Mouse (Mus musculus) MEL (cell line): ENCODE results near the gene Kctd10. TPM values are rescaled to one million over a fixed set of nuclear protein-coding genes. Genes with fewer than 3 reads are reported as not detected.

Experiments used
- DNase-seq: peaks from one replicate; pipeline ENCODE4 v3.0.0; 2011; ENCODE audit warnings: low read depth, low spot score
- H3K27ac ChIP-seq: 2 replicates; pipeline ENCODE4 v1.5.1; 2012; ENCODE audit warnings: low read depth, mild to moderate bottlenecking, control low read depth, low read length, moderate library complexity; ENCODE audit not compliant: control insufficient read depth
- H3K27me3 ChIP-seq, 2 experiments: fragments of 150-350 bp in 1 of 2; sonication (generic) in 1 of 2; 2 replicates each; pipeline ENCODE4 v1.6.1; 2012; ENCODE audit warnings: low read length in 2 of 2, mild to moderate bottlenecking in 2 of 2, improper control_type of control experiment in 1 of 2, moderate library complexity in 1 of 2; ENCODE audit not compliant: insufficient read depth in 2 of 2, control insufficient read depth in 1 of 2
- H3K36me3 ChIP-seq, 2 experiments: 2 replicates each; pipeline ENCODE4 v1.6.1; 2012 to 2014; ENCODE audit warnings: low read length in 2 of 2, improper control_type of control experiment in 1 of 2, inconsistent platforms in 1 of 2, mild to moderate bottlenecking in 1 of 2; ENCODE audit not compliant: insufficient read depth in 2 of 2, control insufficient read depth in 1 of 2
- H3K4me1 ChIP-seq, 2 experiments: fragments of 150-350 bp in 1 of 2; sonication (generic) in 1 of 2; 2 replicates each; pipeline ENCODE4 v1.6.1; 2012; ENCODE audit warnings: low read length in 2 of 2, improper control_type of control experiment in 1 of 2, mild to moderate bottlenecking in 1 of 2; ENCODE audit not compliant: insufficient read depth in 2 of 2, control insufficient read depth in 1 of 2
- H3K4me3 ChIP-seq, 2 experiments: fragments of 150-350 bp in 1 of 2; sonication (generic) in 1 of 2; 2 replicates each; pipeline ENCODE4 v1.5.1; 2012; ENCODE audit warnings: low read depth in 2 of 2, low read length in 2 of 2, mild to moderate bottlenecking in 2 of 2, moderate library complexity in 2 of 2, control low read depth in 1 of 2, improper control_type of control experiment in 1 of 2; ENCODE audit not compliant: control insufficient read depth in 1 of 2, insufficient read depth in 1 of 2
- H3K79me2 ChIP-seq: 2 replicates; pipeline ENCODE4 v1.6.1; 2012; ENCODE audit warnings: mild to moderate bottlenecking, low read length, moderate library complexity; ENCODE audit not compliant: control insufficient read depth, poor library complexity, insufficient read depth
- H3K9ac ChIP-seq: 2 replicates; pipeline ENCODE4 v1.6.1; 2012; ENCODE audit warnings: low read depth, mild to moderate bottlenecking, control low read depth, low read length, moderate library complexity; ENCODE audit not compliant: control insufficient read depth, poor library complexity, severe bottlenecking
- H3K9me3 ChIP-seq: fragments of 150-350 bp; sonication (generic); replicated peaks from 2 replicates; pipeline ENCODE4 v1.6.1; 2012; ENCODE audit warnings: mild to moderate bottlenecking, low read length, improper control_type of control experiment, moderate library complexity; ENCODE audit not compliant: insufficient read depth
- BHLHE40 ChIP-seq: IDR thresholded peaks from 2 replicates; pipeline ENCODE4 v1.6.1; 2012; ENCODE audit warnings: low read depth, mild to moderate bottlenecking, inconsistent platforms, low read length, improper control_type of control experiment, borderline replicate concordance
- CHD1 ChIP-seq: IDR thresholded peaks from 2 replicates; pipeline ENCODE4 v1.6.1; 2012; ENCODE audit warnings: low read depth, mild to moderate bottlenecking, inconsistent platforms, low read length, improper control_type of control experiment
- CTCF ChIP-seq, 3 experiments: IDR thresholded peaks in 2 of 3; conservative IDR thresholded peaks in 1 of 3; 2 replicates each; pipeline ENCODE4 v1.5.1; 2011 to 2012; ENCODE audit warnings: low read length in 3 of 3, low read depth in 2 of 3, mild to moderate bottlenecking in 2 of 3, improper control_type of control experiment in 1 of 3, inconsistent platforms in 1 of 3, mixed read lengths in 1 of 3, moderate library complexity in 1 of 3; ENCODE audit not compliant: control insufficient read depth in 1 of 3, insufficient read depth in 1 of 3, poor library complexity in 1 of 3, severe bottlenecking in 1 of 3
- GATA1 ChIP-seq: IDR thresholded peaks from 2 replicates; pipeline ENCODE4 v1.6.1; 2011; ENCODE audit warnings: low read depth, low read length, improper control_type of control experiment
- KAT2A ChIP-seq: conservative IDR thresholded peaks from 2 replicates; pipeline ENCODE4 v1.6.1; 2012; ENCODE audit warnings: low read depth, low read length, improper control_type of control experiment, inconsistent platforms
- MAZ ChIP-seq: IDR thresholded peaks from 2 replicates; pipeline ENCODE4 v1.6.1; 2012; ENCODE audit warnings: low read depth, mild to moderate bottlenecking, inconsistent platforms, low read length, improper control_type of control experiment
- MXI1 ChIP-seq: IDR thresholded peaks from 2 replicates; pipeline ENCODE4 v1.6.1; 2011; ENCODE audit warnings: mild to moderate bottlenecking, low read depth, low read length, improper control_type of control experiment
- MYB ChIP-seq: IDR thresholded peaks from 2 replicates; pipeline ENCODE4 v1.6.1; 2011; ENCODE audit warnings: mild to moderate bottlenecking, low read depth, low read length, improper control_type of control experiment
- POLR2AphosphoS5 ChIP-seq: IDR thresholded peaks from 2 replicates; pipeline ENCODE4 v1.6.1; 2012; ENCODE audit warnings: low read depth, borderline replicate concordance, mild to moderate bottlenecking, inconsistent platforms, low read length, moderate library complexity, mixed read lengths
- RAD21 ChIP-seq: IDR thresholded peaks from 2 replicates; pipeline ENCODE4 v1.6.1; 2011; ENCODE audit warnings: mild to moderate bottlenecking, low read depth, low read length, improper control_type of control experiment
- SMC3 ChIP-seq: IDR thresholded peaks from 2 replicates; pipeline ENCODE4 v1.6.1; 2011; ENCODE audit warnings: low read depth, low read length, improper control_type of control experiment
- TAL1 ChIP-seq: IDR thresholded peaks from 2 replicates; pipeline ENCODE4 v1.6.1; 2012; ENCODE audit warnings: mild to moderate bottlenecking, inconsistent platforms, low read length, moderate library complexity, mixed read lengths
- TBP ChIP-seq: IDR thresholded peaks from 2 replicates; pipeline ENCODE4 v1.8.0; 2011; ENCODE audit warnings: low read depth, low read length, improper control_type of control experiment
- USF1 ChIP-seq: IDR thresholded peaks from 2 replicates; pipeline ENCODE4 v1.6.1; 2014; ENCODE audit warnings: low read depth, mild to moderate bottlenecking, inconsistent platforms, low read length, improper control_type of control experiment, moderate library complexity
- USF2 ChIP-seq, 2 experiments: IDR thresholded peaks; 2 replicates each; pipeline ENCODE4 v1.6.1; 2011 to 2012; ENCODE audit warnings: improper control_type of control experiment in 2 of 2, low read length in 2 of 2, borderline replicate concordance in 1 of 2, inconsistent platforms in 1 of 2, low read depth in 1 of 2, mild to moderate bottlenecking in 1 of 2; ENCODE audit not compliant: insufficient read depth in 1 of 2
- ZC3H11A ChIP-seq: IDR thresholded peaks from 2 replicates; pipeline ENCODE4 v1.6.1; 2012; ENCODE audit warnings: low read depth, mild to moderate bottlenecking, inconsistent platforms, low read length, improper control_type of control experiment
- ZKSCAN1 ChIP-seq: IDR thresholded peaks from 2 replicates; pipeline ENCODE4 v1.6.1; 2012; ENCODE audit warnings: low read depth, mild to moderate bottlenecking, inconsistent platforms, low read length, improper control_type of control experiment, moderate library complexity
- ZNF384 ChIP-seq: IDR thresholded peaks from 2 replicates; pipeline ENCODE4 v1.6.1; 2012; ENCODE audit warnings: low read depth, mild to moderate bottlenecking, inconsistent platforms, low read length, improper control_type of control experiment
- polyA plus RNA-seq, 2 experiments: library from polyadenylated mRNA; stranded (reverse) in 1 of 2; unstranded in 1 of 2; fragments of >175 nt in 1 of 2; fragments of >200 nt in 1 of 2; gene quantifications; 2 replicates each; pipeline versions ENCODE4 v1.2.1 to v1.2.4; 2012; ENCODE audit warnings: low replicate concordance in 2 of 2, low read depth in 1 of 2; ENCODE audit not compliant: insufficient read length in 2 of 2, insufficient read depth in 1 of 2, missing spikeins in 1 of 2
- total RNA-seq: library from RNA; depleted of rRNA; stranded (reverse); fragments of 300-350 nt; gene quantifications from 2 replicates; pipeline ENCODE4 v1.2.3, GENCODE M21; 2012

Kctd10 gene
- total and polyA plus RNA-seq, 3 experiments, result 42.2 to 47.8 TPM; not detected in 1

DNA sequence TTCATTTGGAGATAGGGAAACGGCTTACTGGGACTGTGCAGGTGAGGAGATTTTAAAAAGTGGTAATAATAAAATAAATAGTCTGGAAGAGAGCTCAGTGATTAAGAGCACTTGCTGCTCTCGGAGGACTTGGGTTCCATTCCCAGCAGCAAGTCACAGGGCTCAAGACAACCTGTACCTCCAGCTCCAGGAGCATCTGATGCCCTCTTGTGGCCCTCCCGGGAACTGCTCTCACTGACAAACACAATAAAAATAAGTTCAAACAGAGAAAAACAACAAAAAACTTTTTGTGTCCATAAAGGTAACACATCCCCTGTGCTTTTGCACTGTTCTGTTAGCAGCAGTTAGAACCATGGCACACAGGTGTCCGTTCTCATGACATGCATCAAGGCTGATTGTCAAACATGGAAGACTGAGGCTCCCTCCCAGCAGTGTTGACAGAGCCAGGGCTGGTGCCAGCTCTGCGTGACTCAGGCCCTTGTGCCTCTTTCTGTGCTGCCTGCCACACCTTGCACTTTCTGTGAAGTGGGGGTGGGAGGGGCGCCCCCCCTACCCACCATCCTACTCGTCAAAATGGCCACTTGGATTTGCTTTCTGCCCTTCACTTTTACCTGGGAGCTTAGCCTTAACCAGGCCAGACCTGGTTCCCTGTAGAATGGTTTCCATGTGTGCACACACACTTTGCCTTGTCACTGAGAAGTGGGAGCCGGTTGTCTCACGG is 3.0 kb upstream of the Kctd10 start:
- TF ChIP-seq POLR2AphosphoS5, result no peak
- TF ChIP-seq RAD21, result peak; percentile 74
- TF ChIP-seq CTCF (IDR thresholded peaks at IDR 0.05 in 2 of 3, conservative IDR thresholded peaks at IDR 0.05 in 1 of 3; ENCODE audit: control insufficient read depth in 1 of 3, insufficient read depth in 1 of 3, low read depth in 2 of 3, low read length in 3 of 3, poor library complexity in 1 of 3, severe bottlenecking in 1 of 3), result peak; percentile 87 to 95 (median 90)
- TF ChIP-seq MXI1, result no peak
- TF ChIP-seq USF2 (IDR thresholded peaks at IDR 0.05; ENCODE audit: borderline replicate concordance in 1 of 2, insufficient read depth in 1 of 2, low read depth in 1 of 2, low read length in 2 of 2), result no peak
- peak; percentile 79 for TF ChIP-seq ZC3H11A
- TF ChIP-seq TAL1, result no peak
- TF ChIP-seq ZNF384, result 0 out of 2 replicates have a peak, but pooled peaks have one; percentile 30
- TF ChIP-seq SMC3, result peak; percentile 97
- no peak for TF ChIP-seq USF1
- no peak for TF ChIP-seq GATA1
- TF ChIP-seq KAT2A, result no peak
- H3K36me3 ChIP-seq, result peaks cover 0 to 11% of the 10 kb centered on the region in 2 experiments; a peak in 3 of 4 replicates
- H3K27ac ChIP-seq, result no peak overlapping the region
- peak; percentile 73 for DNase-seq
- no peak overlapping the region for H3K4me3 ChIP-seq
- H3K79me2 ChIP-seq, result peaks cover 46% of the 10 kb centered on the region
- peaks cover 4 to 17% of the 10 kb centered on the region in 2 experiments for H3K4me1 ChIP-seq
- H3K9me3 ChIP-seq, result no peaks in the 10 kb centered on the region
- no peaks in the 10 kb centered on the region for H3K27me3 ChIP-seq
- H3K9ac ChIP-seq, result no peak overlapping the region

DNA sequence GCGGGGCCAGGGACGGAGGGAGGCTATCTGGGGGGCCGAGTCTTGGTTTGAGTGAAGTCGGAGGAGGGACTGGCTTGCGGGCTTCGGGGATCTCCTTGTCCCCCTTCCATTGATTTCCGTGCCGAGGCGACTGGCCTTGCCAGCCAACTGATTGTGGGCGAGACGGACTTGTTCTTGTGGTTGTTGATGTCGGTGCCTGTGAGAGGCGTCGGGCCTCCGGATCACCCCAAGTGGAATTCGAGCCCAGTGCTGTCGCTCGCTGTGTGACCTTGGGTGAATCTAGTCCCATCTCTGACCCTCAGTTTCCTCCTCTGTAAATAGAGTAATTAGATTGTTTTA is 674 bp upstream of the Kctd10 start:
- TF ChIP-seq ZNF384 (no peak), ZKSCAN1 (no peak), CHD1 (no peak), MYB (no peak), SMC3 (no peak), MAZ (no peak), TBP (no peak), BHLHE40 (no peak)
- peaks cover 9 to 24% of the 10 kb centered on the region in 2 experiments for H3K4me1 ChIP-seq
- H3K27ac ChIP-seq, result peak overlapping the region; percentile 94
- H3K27me3 ChIP-seq, result no peaks in the 10 kb centered on the region
- peaks cover 0 to 16% of the 10 kb centered on the region in 2 experiments; a peak in 3 of 4 replicates for H3K36me3 ChIP-seq
- DNase-seq, result no peak
- no peaks in the 10 kb centered on the region for H3K9me3 ChIP-seq
- H3K9ac ChIP-seq, result peak overlapping the region; percentile 98
- H3K79me2 ChIP-seq, result peaks cover 53% of the 10 kb centered on the region
- peak overlapping the region; percentile 92 to 98 for H3K4me3 ChIP-seq
